Mouse (Mus musculus): ENCODE data around the gene 3110082J24Rik. TPM values are rescaled to one million over a fixed set of nuclear protein-coding genes. Genes with fewer than 3 reads are reported as not detected.

3110082J24Rik gene
- polyA plus RNA-seq, 1 experiment from 2014 or later, result not detected

- H3K4me3 ChIP-seq (replicated peaks), result no peak overlapping the region
- H3K36me3 ChIP-seq, result peaks cover 33% of the 10 kb centered on the region
- H3K9me3 ChIP-seq, result no peaks in the 10 kb centered on the region
- WGBS, result 22% methylated on average over 10 of the region's 10 CpGs
- no peak overlapping the region for H3K9ac ChIP-seq (replicated peaks)
- peaks cover 61% of the 10 kb centered on the region for H3K27me3 ChIP-seq
- H3K27ac ChIP-seq, result no peak overlapping the region
- H3K4me1 ChIP-seq (replicated peaks), result peaks cover 19% of the 10 kb centered on the region
- no peak for ATAC-seq (ENCODE audit: insufficient number of reproducible peaks, insufficient read depth, low FRiP score, low TSS enrichment, low read depth)
- H3K4me2 ChIP-seq, result no peak overlapping the region
These were observed 9.8 kb upstream of the 3110082J24Rik start for GRCm38 (mm10) chr5:30115718-30116117.

GRCm38 (mm10) chr5:30114761-30115140 lies 8.9 kb upstream of the 3110082J24Rik start:
- no peak for ATAC-seq (ENCODE audit: insufficient number of reproducible peaks, insufficient read depth, low FRiP score, low TSS enrichment, low read depth)
- Histone ChIP-seq H3K4me2 (peak overlapping the region; percentile 91), H3K9ac (replicated peaks) (peak overlapping the region; percentile 65), H3K9me3 (no peaks in the 10 kb centered on the region), H3K36me3 (peaks cover 23% of the 10 kb centered on the region), H3K27ac (no peak overlapping the region), H3K4me3 (replicated peaks) (peak overlapping the region; percentile 61), H3K27me3 (peaks cover 70% of the 10 kb centered on the region), H3K4me1 (replicated peaks) (peaks cover 29% of the 10 kb centered on the region)
- WGBS, result 1% methylated on average over 28 of the region's 28 CpGs

DNA sequence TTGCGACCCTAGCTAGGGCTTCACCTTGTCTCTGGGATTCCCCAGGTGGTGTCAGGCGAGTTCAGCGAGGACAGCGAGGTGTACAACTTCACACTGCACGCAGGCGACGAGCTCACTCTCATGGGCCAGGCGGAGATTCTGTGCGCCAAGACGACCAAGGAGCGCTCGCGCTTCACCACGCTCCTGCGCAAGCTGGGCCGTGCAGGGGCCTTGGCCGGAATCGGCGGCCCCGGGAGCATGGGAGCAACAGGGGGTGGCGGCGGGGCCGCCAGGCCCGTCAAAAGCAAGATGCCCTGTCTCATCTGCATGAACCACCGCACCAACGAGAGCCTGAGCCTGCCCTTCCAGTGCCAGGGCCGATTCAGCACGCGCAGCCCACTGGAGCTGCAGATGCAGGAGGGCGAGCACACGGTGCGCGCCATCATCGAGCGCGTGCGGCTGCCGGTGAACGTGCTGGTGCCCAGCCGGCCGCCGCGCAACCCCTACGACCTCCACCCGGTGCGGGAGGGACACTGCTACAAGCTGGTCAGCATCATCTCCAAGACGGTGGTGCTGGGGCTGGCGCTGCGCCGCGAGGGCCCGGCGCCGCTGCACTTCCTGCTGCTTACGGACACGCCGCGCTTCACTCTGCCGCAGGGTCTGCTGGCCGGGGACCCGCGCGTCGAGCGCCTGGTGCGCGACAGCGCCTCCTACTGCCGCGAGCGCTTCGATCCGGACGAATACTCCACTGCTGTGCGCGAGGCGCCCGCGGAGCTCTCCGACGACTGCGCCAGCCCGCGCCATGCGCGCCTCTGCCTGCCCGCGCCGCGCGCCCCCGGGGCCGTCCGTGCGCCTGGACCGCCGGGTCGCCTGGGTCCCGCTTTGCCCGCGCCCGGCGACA lies 8.2 kb upstream of the 3110082J24Rik start:
- Histone ChIP-seq H3K27ac (0 out of 2 replicates have a peak overlapping the region, but pooled peaks have one; percentile 17), H3K27me3 (peaks cover 77% of the 10 kb centered on the region), H3K4me1 (replicated peaks) (peaks cover 29% of the 10 kb centered on the region), H3K9ac (replicated peaks) (peak overlapping the region; percentile 65), H3K9me3 (no peaks in the 10 kb centered on the region), H3K4me2 (peak overlapping the region; percentile 91), H3K4me3 (replicated peaks) (peak overlapping the region; percentile 61), H3K36me3 (peaks cover 17% of the 10 kb centered on the region)
- ATAC-seq (ENCODE audit: insufficient number of reproducible peaks, insufficient read depth, low FRiP score, low TSS enrichment, low read depth), result peak; percentile 73
- under 1% methylated on average over 101 of the region's 103 CpGs for WGBS

- H3K9ac ChIP-seq (replicated peaks), result no peak overlapping the region
- H3K4me2 ChIP-seq, result no peak overlapping the region
- no peak for ATAC-seq (ENCODE audit: insufficient number of reproducible peaks, insufficient read depth, low FRiP score, low TSS enrichment, low read depth)
- H3K4me1 ChIP-seq (replicated peaks), result peaks cover 36% of the 10 kb centered on the region
- no peak overlapping the region for H3K4me3 ChIP-seq (replicated peaks)
- H3K36me3 ChIP-seq, result peaks cover 2% of the 10 kb centered on the region; the same call in 1 of the 2 replicates
- H3K27ac ChIP-seq, result no peak overlapping the region
- H3K9me3 ChIP-seq, result no peaks in the 10 kb centered on the region
- peaks cover 91% of the 10 kb centered on the region for H3K27me3 ChIP-seq
- 73% methylated on average over 3 of the region's 3 CpGs for WGBS
These were observed 6.7 kb upstream of the 3110082J24Rik start for GRCm38 (mm10) chr5:30112533-30113068.

DNA sequence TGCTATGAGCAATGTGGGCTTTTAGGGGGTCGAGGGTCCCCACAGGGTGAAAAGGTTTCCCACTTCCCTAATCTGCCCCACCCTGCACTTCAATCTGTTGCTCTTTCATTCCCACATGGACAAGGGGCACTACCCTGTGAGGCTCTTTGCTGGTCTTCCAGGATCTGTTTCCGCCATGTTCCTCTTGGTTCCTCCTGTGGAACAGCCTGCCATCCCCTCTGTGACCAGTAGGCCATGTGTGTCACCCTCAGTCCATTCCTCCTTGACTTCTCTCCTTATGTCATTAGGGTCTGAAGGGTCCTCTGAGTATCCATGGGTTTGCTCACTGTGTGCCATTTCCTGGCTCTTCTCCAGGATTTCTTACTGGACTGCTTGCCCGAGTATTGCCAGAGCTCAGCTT lies 5.9 kb upstream of the 3110082J24Rik start:
- Histone ChIP-seq H3K27ac (no peak overlapping the region), H3K4me3 (replicated peaks) (no peak overlapping the region), H3K4me2 (peak overlapping the region; percentile 52), H3K4me1 (replicated peaks) (peaks cover 44% of the 10 kb centered on the region), H3K9me3 (no peaks in the 10 kb centered on the region), H3K27me3 (peaks cover 98% of the 10 kb centered on the region), H3K9ac (replicated peaks) (no peak overlapping the region), H3K36me3 (no peaks in the 10 kb centered on the region)
- no peak for ATAC-seq (ENCODE audit: insufficient number of reproducible peaks, insufficient read depth, low FRiP score, low TSS enrichment, low read depth)
- WGBS, result 61% methylated on average over 3 of the region's 3 CpGs

DNA sequence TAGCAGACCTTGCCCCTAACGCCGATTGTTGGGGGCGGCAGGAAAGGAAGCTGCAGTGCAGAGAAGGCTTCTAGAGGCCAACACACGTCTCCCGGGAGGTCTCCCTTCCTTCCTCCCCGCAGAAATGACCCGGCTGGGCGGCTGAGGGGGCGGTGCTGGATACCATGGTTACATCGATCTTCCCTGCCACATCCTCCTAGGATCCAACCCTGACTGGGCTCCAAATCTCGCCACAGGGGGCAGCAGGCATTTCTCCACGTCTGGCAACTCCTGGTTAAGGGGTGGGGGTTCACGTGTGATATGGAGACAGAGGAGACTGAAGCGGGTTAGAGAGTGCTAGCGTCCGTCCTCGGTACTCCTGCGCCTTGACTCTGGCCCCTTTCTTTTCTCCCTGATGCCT lies 5.2 kb upstream of the 3110082J24Rik start:
- Histone ChIP-seq H3K9ac (replicated peaks) (no peak overlapping the region; the same call in 1 of the 2 replicates), H3K9me3 (no peaks in the 10 kb centered on the region), H3K27me3 (peaks cover 98% of the 10 kb centered on the region), H3K36me3 (no peaks in the 10 kb centered on the region), H3K4me3 (replicated peaks) (peak overlapping the region; percentile 25), H3K4me2 (peak overlapping the region; percentile 52), H3K4me1 (replicated peaks) (peaks cover 48% of the 10 kb centered on the region), H3K27ac (no peak overlapping the region)
- WGBS, result 1% methylated on average over 18 of the region's 18 CpGs
- no peak for ATAC-seq (ENCODE audit: insufficient number of reproducible peaks, insufficient read depth, low FRiP score, low TSS enrichment, low read depth)

- peaks cover 98% of the 10 kb centered on the region for H3K27me3 ChIP-seq
- no peaks in the 10 kb centered on the region for H3K9me3 ChIP-seq
- no peak for ATAC-seq (ENCODE audit: insufficient number of reproducible peaks, insufficient read depth, low FRiP score, low TSS enrichment, low read depth)
- H3K4me3 ChIP-seq (replicated peaks), result peak overlapping the region; percentile 25
- no peak overlapping the region for H3K9ac ChIP-seq (replicated peaks)
- 8% methylated on average over 22 of the region's 22 CpGs for WGBS
- H3K27ac ChIP-seq, result no peak overlapping the region
- H3K36me3 ChIP-seq, result no peaks in the 10 kb centered on the region
- H3K4me2 ChIP-seq, result peak overlapping the region; percentile 52
- peaks cover 54% of the 10 kb centered on the region for H3K4me1 ChIP-seq (replicated peaks)
These were observed 4.6 kb upstream of the 3110082J24Rik start for GRCm38 (mm10) chr5:30110371-30111060.

- no peak overlapping the region for H3K27ac ChIP-seq
- H3K27me3 ChIP-seq, result peaks cover 98% of the 10 kb centered on the region
- H3K9me3 ChIP-seq, result no peaks in the 10 kb centered on the region
- ATAC-seq (ENCODE audit: insufficient number of reproducible peaks, insufficient read depth, low FRiP score, low TSS enrichment, low read depth), result no peak
- peaks cover 60% of the 10 kb centered on the region for H3K4me1 ChIP-seq (replicated peaks)
- H3K9ac ChIP-seq (replicated peaks), result no peak overlapping the region
- H3K36me3 ChIP-seq, result no peaks in the 10 kb centered on the region
- H3K4me3 ChIP-seq (replicated peaks), result no peak overlapping the region
- 33% methylated on average over 2 of the region's 2 CpGs for WGBS
- H3K4me2 ChIP-seq, result peak overlapping the region; percentile 52; the same call in 1 of the 2 replicates
These were observed 4.0 kb upstream of the 3110082J24Rik start for GRCm38 (mm10) chr5:30109899-30110298.

DNA sequence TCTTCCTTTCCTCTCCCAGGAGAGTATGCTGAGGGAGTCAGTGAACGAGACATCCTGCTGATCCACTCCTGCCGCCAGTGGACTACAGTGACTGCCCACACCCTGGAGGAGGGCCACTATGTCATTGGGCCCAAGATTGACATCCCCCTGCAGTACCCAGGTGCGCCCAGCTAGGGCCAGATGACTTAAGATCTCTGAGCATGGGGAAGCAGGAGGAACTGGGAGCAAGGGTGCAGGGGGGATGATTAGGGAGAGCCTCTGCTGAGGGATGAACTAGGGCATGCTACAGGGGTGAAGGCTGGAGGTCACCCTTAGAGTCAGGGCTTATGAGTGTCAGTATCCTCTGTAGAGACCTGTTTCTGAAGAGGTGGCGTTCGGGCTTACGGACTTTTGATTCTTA lies 2.3 kb upstream of the 3110082J24Rik start:
- WGBS, result 73% methylated on average over 6 of the region's 6 CpGs
- Histone ChIP-seq H3K4me3 (replicated peaks) (no peak overlapping the region), H3K27ac (no peak overlapping the region), H3K9me3 (no peaks in the 10 kb centered on the region), H3K9ac (replicated peaks) (no peak overlapping the region), H3K27me3 (peaks cover 99% of the 10 kb centered on the region), H3K4me1 (replicated peaks) (peaks cover 54% of the 10 kb centered on the region), H3K36me3 (no peaks in the 10 kb centered on the region), H3K4me2 (no peak overlapping the region)
- ATAC-seq (ENCODE audit: insufficient number of reproducible peaks, insufficient read depth, low FRiP score, low TSS enrichment, low read depth), result no peak

- 7% methylated on average over 5 of the region's 5 CpGs for WGBS
These were observed 1.7 kb upstream of the 3110082J24Rik start for GRCm38 (mm10) chr5:30107611-30108041.

DNA sequence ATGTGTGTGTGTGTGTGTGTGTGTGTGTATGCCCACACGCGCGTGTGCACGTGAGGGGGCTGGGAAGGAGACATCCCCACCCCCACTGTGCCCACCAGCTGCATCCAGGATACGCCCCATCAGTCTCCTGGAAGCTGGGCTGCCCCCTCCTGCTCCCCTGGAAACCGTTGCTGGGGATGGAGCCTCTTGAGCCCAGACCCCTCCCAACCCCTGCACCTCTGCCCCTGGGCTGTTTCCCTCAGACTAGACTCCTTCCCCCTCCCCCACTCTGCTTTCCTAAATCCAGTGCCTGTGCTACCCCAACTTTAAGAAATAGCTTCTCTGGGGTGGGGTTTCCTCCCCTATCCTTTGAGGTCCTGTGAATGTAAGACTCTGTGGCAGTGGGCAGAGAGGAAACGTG lies 1.3 kb upstream of the 3110082J24Rik start:
- H3K9ac ChIP-seq (replicated peaks), result no peak overlapping the region
- peaks cover 99% of the 10 kb centered on the region for H3K27me3 ChIP-seq
- no peaks in the 10 kb centered on the region for H3K9me3 ChIP-seq
- no peak for ATAC-seq (ENCODE audit: insufficient number of reproducible peaks, insufficient read depth, low FRiP score, low TSS enrichment, low read depth)
- 4% methylated on average over 7 of the region's 7 CpGs for WGBS
- H3K36me3 ChIP-seq, result no peaks in the 10 kb centered on the region
- H3K4me3 ChIP-seq (replicated peaks), result no peak overlapping the region
- no peak overlapping the region for H3K27ac ChIP-seq
- H3K4me2 ChIP-seq, result no peak overlapping the region
- peaks cover 54% of the 10 kb centered on the region for H3K4me1 ChIP-seq (replicated peaks)

More at GRCm38 (mm10) chr5:30107611-30108041, 1.7 kb upstream of the 3110082J24Rik start:
- Histone ChIP-seq H3K4me3 (replicated peaks) (no peak overlapping the region), H3K9ac (replicated peaks) (no peak overlapping the region), H3K36me3 (no peaks in the 10 kb centered on the region), H3K9me3 (no peaks in the 10 kb centered on the region), H3K27ac (no peak overlapping the region), H3K4me1 (replicated peaks) (peaks cover 54% of the 10 kb centered on the region), H3K4me2 (no peak overlapping the region), H3K27me3 (peaks cover 99% of the 10 kb centered on the region)
- no peak for ATAC-seq (ENCODE audit: insufficient number of reproducible peaks, insufficient read depth, low FRiP score, low TSS enrichment, low read depth)

Measured in limb, embryonic 12.5 days (tissue).